Mouse (Mus musculus) liver, postnatal 0 days (tissue): Measurements from ENCODE around the gene Lep. TPM values are rescaled to one million over a fixed set of nuclear protein-coding genes. Genes with fewer than 3 reads are reported as not detected.

ENCODE experiments used
- ATAC-seq: fragments of 200-750 bp; cut with Nextera tagmentation; 2 replicates; pipeline ENCODE4 v1.8.0; 2017; ENCODE audit warnings: mild to moderate bottlenecking, moderate library complexity
- DNase-seq: peaks from one replicate; pipeline ENCODE4 v3.0.0-alpha.2; 2016
- H3K27ac ChIP-seq: fragments of 300-500 bp; sonication (generic); 2 replicates; pipeline ENCODE4 v1.5.1; 2014; ENCODE audit warnings: antibody characterized with exemption, moderate library complexity, mild to moderate bottlenecking, low read depth
- H3K27me3 ChIP-seq: fragments of 300-500 bp; sonication (generic); 2 replicates; pipeline ENCODE4 v1.6.1; 2014; ENCODE audit warnings: low read length, control low read depth, mixed read lengths; ENCODE audit not compliant: insufficient read depth
- H3K36me3 ChIP-seq: fragments of 300-500 bp; sonication (generic); replicated peaks from 2 replicates; pipeline ENCODE4 v1.6.1; 2014; ENCODE audit warnings: mild to moderate bottlenecking, control low read depth, low read length, moderate library complexity, mixed read lengths; ENCODE audit not compliant: insufficient read depth
- H3K4me1 ChIP-seq: fragments of 300-500 bp; sonication (generic); 2 replicates; pipeline ENCODE4 v1.6.1; 2014; ENCODE audit warnings: antibody characterized with exemption, mild to moderate bottlenecking, control low read depth; ENCODE audit not compliant: insufficient read depth
- H3K4me2 ChIP-seq: fragments of 300-500 bp; sonication (generic); 2 replicates; pipeline ENCODE4 v1.6.1; 2014; ENCODE audit warnings: low read depth, mild to moderate bottlenecking, low read length, moderate library complexity, mixed read lengths
- H3K4me3 ChIP-seq: fragments of 300-500 bp; sonication (generic); 2 replicates; pipeline ENCODE4 v1.5.1; 2014; ENCODE audit warnings: low read depth, low read length
- H3K9ac ChIP-seq: fragments of 300-500 bp; sonication (generic); replicated peaks from 2 replicates; pipeline ENCODE4 v1.6.1; 2014; ENCODE audit warnings: mild to moderate bottlenecking, moderate library complexity
- H3K9me3 ChIP-seq: fragments of 300-500 bp; sonication (generic); 2 replicates; pipeline ENCODE4 v1.6.1; 2016; ENCODE audit warnings: mild to moderate bottlenecking, control low read depth, low read length, mixed read lengths
- CTCF ChIP-seq: sonication (generic); IDR thresholded peaks from 2 replicates; pipeline ENCODE4 v1.5.1; 2016; ENCODE audit warnings: antibody characterized with exemption, low read depth
- EP300 ChIP-seq: IDR thresholded peaks from 2 replicates; pipeline ENCODE4 v1.6.1; 2016; ENCODE audit warnings: antibody characterized with exemption, low read depth, mild to moderate bottlenecking
- WGBS: fragments of 180-500 bp; shearing (Covaris S2); extraction: QIAGEN DNeasy Blood & Tissue Kit; methylation state at CpG from one replicate; pipeline ENCODE4 v1.1.7; 2014; ENCODE audit not compliant: insufficient replicate concordance; 5-methylcytosine and 5-hydroxymethylcytosine counted together
- polyA plus RNA-seq: library from polyadenylated mRNA; unstranded; fragments of >200 nt; fragmentation: Nextera tagmentation; extraction: Ambion mirVana; gene quantifications from 2 replicates; pipeline ENCODE4 v1.2.1, GENCODE M21; 2015

Lep gene
- polyA plus RNA-seq, 1 experiment from 2014 or later, result not detected

- H3K9me3 ChIP-seq, result no peaks in the 10 kb centered on the region
- no peak overlapping the region for H3K9ac ChIP-seq
- ATAC-seq, result no peak
- H3K4me1 ChIP-seq, result no peaks in the 10 kb centered on the region; the same call in 1 of the 2 replicates
- H3K27ac ChIP-seq, result no peak overlapping the region
- 43% methylated on average over 6 of the region's 6 CpGs for WGBS
- TF ChIP-seq EP300 (no peak), CTCF (no peak)
- no peaks in the 10 kb centered on the region for H3K36me3 ChIP-seq
- H3K27me3 ChIP-seq, result peaks cover 16% of the 10 kb centered on the region
- no peak for DNase-seq
- H3K4me3 ChIP-seq, result no peak overlapping the region
- no peak overlapping the region for H3K4me2 ChIP-seq
These were observed 38.5 kb upstream of the Lep start for GRCm38 (mm10) chr6:29021501-29021900.

GRCm38 (mm10) chr6:29022115-29022514 is 37.9 kb upstream of the Lep start:
- Histone ChIP-seq H3K27me3 (peaks cover 14% of the 10 kb centered on the region), H3K27ac (no peak overlapping the region), H3K4me2 (no peak overlapping the region), H3K4me1 (no peaks in the 10 kb centered on the region; the same call in 1 of the 2 replicates), H3K9ac (no peak overlapping the region), H3K36me3 (no peaks in the 10 kb centered on the region), H3K9me3 (no peaks in the 10 kb centered on the region), H3K4me3 (no peak overlapping the region)
- WGBS, result 49% methylated on average over 5 of the region's 5 CpGs
- ATAC-seq (no peak), DNase-seq (no peak)
- no peak for TF ChIP-seq CTCF
- TF ChIP-seq EP300, result no peak

DNA sequence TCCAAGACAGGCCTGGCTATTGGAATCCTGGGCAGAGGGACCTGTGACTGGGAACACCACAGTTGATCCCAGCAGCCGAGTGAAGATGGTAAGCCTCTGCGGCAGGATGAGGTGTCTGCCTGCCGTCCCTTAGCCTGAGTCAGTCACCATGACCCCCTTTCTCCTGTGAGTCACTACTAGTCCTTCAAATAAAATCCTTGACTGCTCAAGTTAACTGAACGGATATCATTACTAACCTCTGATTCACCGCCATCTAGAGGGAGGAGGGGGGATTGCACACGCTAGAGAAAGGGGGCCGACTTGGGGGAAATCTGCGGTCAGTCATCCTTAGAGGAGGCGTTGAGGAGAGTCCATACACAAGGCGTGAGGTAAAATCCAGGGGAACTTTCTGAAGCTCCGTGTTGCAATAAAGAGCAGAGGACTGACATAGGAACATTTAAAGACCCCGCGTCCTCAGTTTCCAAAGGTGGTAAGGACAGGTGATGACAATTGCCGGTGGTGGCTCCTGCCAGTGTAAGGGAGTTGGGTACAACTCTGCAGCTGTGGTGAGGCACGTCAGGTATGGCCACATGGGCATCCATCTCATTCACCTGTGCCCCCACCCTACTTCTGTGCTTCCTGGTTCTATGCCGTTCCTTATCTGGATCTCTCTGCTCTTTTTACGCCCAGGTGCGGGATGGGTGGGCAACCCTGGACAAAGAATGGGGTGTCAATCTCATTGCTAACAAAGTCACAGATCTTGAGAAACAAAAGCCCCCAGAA is 36.6 kb upstream of the Lep start:
- no peak overlapping the region for H3K27ac ChIP-seq
- no peak overlapping the region for H3K4me2 ChIP-seq
- 30% methylated on average over 18 of the region's 18 CpGs for WGBS
- no peak overlapping the region for H3K4me3 ChIP-seq
- ATAC-seq, result no peak
- no peaks in the 10 kb centered on the region for H3K36me3 ChIP-seq
- no peaks in the 10 kb centered on the region; the same call in 1 of the 2 replicates for H3K4me1 ChIP-seq
- peak; percentile 52 for DNase-seq
- peaks cover 10% of the 10 kb centered on the region for H3K27me3 ChIP-seq
- no peak overlapping the region for H3K9ac ChIP-seq
- H3K9me3 ChIP-seq, result no peaks in the 10 kb centered on the region
- TF ChIP-seq EP300 (no peak), CTCF (peak; percentile 66)

DNA sequence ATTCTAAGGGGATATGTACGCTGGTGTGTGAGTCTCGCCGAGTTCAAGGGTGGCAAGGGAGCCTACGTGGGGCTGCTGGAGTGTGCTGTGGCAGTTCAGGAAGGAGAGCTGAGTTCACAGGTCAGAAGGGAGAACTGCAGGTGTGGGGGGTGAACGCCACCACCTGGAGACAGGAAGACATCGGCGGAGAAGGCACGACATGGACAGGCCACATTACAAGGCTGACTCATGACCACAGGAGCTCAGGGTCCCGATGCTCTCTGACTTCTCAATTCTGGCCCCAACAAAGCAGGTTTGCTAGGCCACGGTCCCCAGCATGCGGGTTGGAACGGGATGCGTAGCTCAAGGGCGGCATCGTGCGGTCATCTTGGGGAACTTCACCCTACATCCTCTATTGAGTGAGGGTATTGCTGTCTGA is 36.0 kb upstream of the Lep start:
- WGBS, result 8% methylated on average over 16 of the region's 16 CpGs
- peak; percentile 97 for TF ChIP-seq CTCF
- no peak for TF ChIP-seq EP300
- no peak overlapping the region for H3K4me2 ChIP-seq
- H3K9me3 ChIP-seq, result no peaks in the 10 kb centered on the region
- DNase-seq (peak; percentile 76), ATAC-seq (peak; percentile 57)
- no peak overlapping the region for H3K4me3 ChIP-seq
- H3K36me3 ChIP-seq, result no peaks in the 10 kb centered on the region
- H3K4me1 ChIP-seq, result no peaks in the 10 kb centered on the region; the same call in 1 of the 2 replicates
- peaks cover 8% of the 10 kb centered on the region for H3K27me3 ChIP-seq
- H3K9ac ChIP-seq, result no peak overlapping the region
- H3K27ac ChIP-seq, result no peak overlapping the region

DNA sequence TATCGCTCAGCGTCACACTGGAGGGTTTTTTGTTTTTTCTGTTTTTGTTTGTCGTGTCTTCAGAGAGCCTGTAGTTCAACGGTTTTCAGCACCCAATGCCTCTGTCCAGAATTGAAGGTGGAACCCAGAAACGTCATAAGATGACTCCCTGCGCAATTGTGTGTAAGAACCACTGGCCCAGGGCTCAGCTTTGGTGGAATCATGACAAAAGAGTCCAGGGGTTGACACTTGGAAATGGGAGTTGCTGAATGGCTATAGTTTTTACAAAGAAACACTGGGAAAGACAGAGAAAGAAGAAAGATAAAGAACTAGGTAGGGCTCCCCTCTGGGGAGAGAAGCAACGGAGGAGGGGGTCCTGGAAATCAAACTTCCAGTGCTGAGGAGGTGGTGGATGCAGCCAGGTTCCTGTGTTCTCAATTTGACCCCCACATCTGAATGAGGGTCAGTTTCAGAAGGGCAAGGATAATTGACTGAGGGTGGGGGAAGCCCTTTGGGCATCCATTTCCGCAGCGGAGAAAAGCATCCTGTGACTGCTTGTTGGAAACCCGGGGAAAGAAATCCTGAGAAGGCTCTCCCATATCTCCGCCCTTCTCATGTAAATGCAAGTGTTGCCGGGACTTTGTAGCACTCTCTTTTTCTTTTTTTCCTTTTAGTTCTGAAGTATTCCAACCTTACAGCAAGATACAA is 34.1 kb upstream of the Lep start:
- Histone ChIP-seq H3K4me2 (no peak overlapping the region), H3K27me3 (peaks cover 8% of the 10 kb centered on the region), H3K4me3 (no peak overlapping the region), H3K4me1 (no peaks in the 10 kb centered on the region; the same call in 1 of the 2 replicates), H3K36me3 (no peaks in the 10 kb centered on the region), H3K9me3 (peaks cover 4% of the 10 kb centered on the region; the same call in 1 of the 2 replicates), H3K27ac (no peak overlapping the region), H3K9ac (no peak overlapping the region)
- 37% methylated on average over 12 of the region's 12 CpGs for WGBS
- no peak for TF ChIP-seq CTCF
- no peak for TF ChIP-seq EP300
- ATAC-seq, result no peak
- no peak for DNase-seq

GRCm38 (mm10) chr6:29026766-29027165 is 33.3 kb upstream of the Lep start:
- H3K4me1 ChIP-seq, result no peaks in the 10 kb centered on the region; the same call in 1 of the 2 replicates
- H3K4me2 ChIP-seq, result no peak overlapping the region
- no peak for DNase-seq
- H3K9me3 ChIP-seq, result peaks cover 4% of the 10 kb centered on the region; the same call in 1 of the 2 replicates
- peaks cover 8% of the 10 kb centered on the region for H3K27me3 ChIP-seq
- ATAC-seq, result no peak
- no peak overlapping the region for H3K4me3 ChIP-seq
- no peak overlapping the region for H3K27ac ChIP-seq
- WGBS, result 40% methylated on average over 6 of the region's 6 CpGs
- no peak for TF ChIP-seq EP300
- TF ChIP-seq CTCF, result no peak
- H3K36me3 ChIP-seq, result no peaks in the 10 kb centered on the region
- H3K9ac ChIP-seq, result no peak overlapping the region
